20 mouse cellular contexts compared by ENCODE assay signal in genomic region chr11:68564356-68565031, GRCm38 (mm10). TPM values are rescaled to one million over a fixed set of nuclear protein-coding genes. Genes with fewer than 3 reads are reported as not detected.
"Had no signal": no experiment of that assay in that cellular context is flagged by ENCODE, and none has a peak within 500 bp of the region (broad histone marks: within the 10 kb centered on the region; RNA-seq: fewer than 3 reads in every experiment).

No protein-coding gene starts in this region.

- H3K4me1 ChIP-seq: stomach, embryonic 15.5 days had no signal

- H3K36me3 ChIP-seq: midbrain, embryonic 13.5 days; midbrain, embryonic 15.5 days; neural tube, embryonic 12.5 days; stomach, embryonic 15.5 days had no signal

- H3K27me3 ChIP-seq: midbrain, embryonic 15.5 days; neural tube, embryonic 12.5 days; stomach, embryonic 15.5 days had no signal

- H3K27ac ChIP-seq: liver, embryonic 14.5 days; midbrain, embryonic 13.5 days; midbrain, embryonic 15.5 days; neural tube, embryonic 12.5 days; stomach, embryonic 15.5 days; stomach, postnatal 0 days had no signal

- DNase-seq: lung, adult 18-20 months; lung, embryonic 14.5 days; lung, postnatal 10 days; lung, postnatal 4 days; right cerebral cortex, postnatal 25 days; right cerebral cortex, postnatal 4 days; thymus, adult 2 months; thymus, postnatal 25 days had no signal

- ATAC-seq: midbrain, embryonic 13.5 days; midbrain, embryonic 15.5 days had no signal

- H3K4me2 ChIP-seq: lung, embryonic 14.5 days; midbrain, embryonic 11.5 days; midbrain, embryonic 13.5 days; midbrain, embryonic 15.5 days; neural tube, embryonic 12.5 days; stomach, embryonic 15.5 days had no signal

- H3K4me3 ChIP-seq: midbrain, embryonic 13.5 days; midbrain, embryonic 15.5 days; neural tube, embryonic 12.5 days; stomach, embryonic 15.5 days had no signal

- H3K9ac ChIP-seq: liver, embryonic 14.5 days; lung, embryonic 14.5 days; midbrain, embryonic 13.5 days; midbrain, embryonic 15.5 days; neural tube, embryonic 12.5 days; stomach, embryonic 15.5 days had no signal

- H3K9me3 ChIP-seq: midbrain, embryonic 13.5 days; midbrain, embryonic 15.5 days; neural tube, embryonic 12.5 days; stomach, embryonic 15.5 days had no signal

RNA-seq across cellular contexts. Expression of gene Mfsd6l, which starts 8.5 kb away (rescaled TPM):
- polyA plus RNA-seq: midbrain, embryonic 11.5 days; midbrain, embryonic 13.5 days; midbrain, embryonic 15.5 days; neural tube, embryonic 12.5 days; neural tube, embryonic 14.5 days had no signal

RNA-seq across cellular contexts. Expression of gene Ccdc42, which starts 22.3 kb away (rescaled TPM):
- total RNA-seq: megakaryocyte, adult 5-6 weeks; monocyte, adult 5-6 weeks; neutrophil, adult 5-6 weeks had no signal
- polyA plus RNA-seq: liver, embryonic 16.5 days; neural tube, embryonic 14.5 days; stomach, postnatal 0 days; thymus, adult 2 months had no signal
